Mouse (Mus musculus): ENCODE measurements around the gene Gstz1.
"Not testable (repeated sequence)": the region's sequence is repeated elsewhere in the genome, so short reads cannot be mapped to it uniquely, and the experiment has no call there.

Gstz1 gene

DNA sequence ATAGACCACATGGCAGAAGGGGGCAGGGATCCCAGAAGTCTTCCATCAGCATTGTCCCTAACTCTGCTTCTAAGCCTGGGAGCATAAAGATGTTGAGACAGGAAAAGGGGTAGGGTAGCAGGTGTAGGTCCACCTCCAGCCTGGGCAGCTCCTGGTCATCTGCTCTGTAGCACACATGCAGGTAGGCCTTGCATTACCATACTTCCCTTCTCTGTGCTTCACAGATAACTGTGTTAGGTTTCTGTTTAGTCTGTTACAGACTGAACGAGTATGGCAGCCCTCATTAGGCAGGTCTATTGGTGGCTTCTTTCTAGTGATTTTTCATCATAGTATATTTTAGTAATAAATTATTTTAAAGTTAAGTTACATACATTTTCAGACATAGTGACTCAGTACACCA is 13.3 kb downstream of the Gstz1 start:
- no peak for DNase-seq

DNA sequence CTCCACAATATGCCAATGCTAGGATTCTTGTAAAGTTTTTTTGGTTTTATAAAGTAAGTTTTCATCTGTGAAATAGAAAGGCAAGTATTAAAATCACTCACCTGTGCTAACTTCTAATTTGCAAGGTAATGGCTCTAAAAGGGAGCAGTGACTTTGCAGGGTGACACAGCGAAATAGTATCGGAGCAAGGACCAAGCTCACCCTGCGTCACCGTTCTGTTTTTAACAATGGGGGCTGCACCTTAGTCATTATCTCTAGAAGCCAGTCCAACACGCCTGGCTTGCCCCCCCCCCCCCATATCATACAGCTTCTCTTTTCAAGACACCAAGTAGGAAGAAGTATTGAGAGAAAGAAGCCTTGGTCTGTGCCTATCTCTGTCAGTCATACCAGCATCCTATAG is 13.8 kb downstream of the Gstz1 start:
- DNase-seq: no peak

DNA sequence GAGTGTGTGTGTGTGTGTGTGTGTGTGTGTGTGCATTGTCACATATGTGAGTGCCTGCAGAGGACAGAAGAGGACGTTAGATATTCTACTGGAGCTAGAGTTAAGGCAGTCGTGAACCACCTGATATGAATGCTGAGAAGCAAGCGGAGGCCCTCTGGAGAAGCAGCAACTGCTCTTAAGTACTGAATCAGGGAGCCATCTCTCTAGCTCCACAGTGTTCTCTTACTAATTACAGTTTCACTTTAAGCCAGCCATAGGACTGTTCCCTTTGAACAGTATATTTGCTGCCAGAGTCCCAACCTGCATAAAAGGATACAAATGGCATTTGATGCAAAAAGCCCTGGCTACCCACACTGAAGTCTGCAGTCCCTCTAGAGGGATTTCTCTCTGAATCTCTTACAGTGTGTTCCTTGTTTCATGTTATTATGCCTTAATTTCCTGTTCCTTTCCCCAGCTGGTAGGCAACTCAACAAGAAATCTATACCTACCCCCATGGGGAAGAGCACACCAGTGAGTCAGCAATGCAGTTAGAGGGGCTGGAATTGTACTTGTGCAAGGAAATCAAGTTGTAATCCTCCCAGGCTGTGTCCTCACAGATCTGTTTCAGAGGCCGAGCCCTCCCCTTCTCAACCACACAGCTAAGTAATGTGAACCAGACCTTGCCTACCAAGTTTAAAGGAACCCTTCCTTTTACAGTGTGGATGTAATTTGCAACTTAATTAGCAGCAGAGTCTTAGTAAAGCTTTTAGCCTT is 28.4 kb downstream of the Gstz1 start:
- no peak for DNase-seq

DNA sequence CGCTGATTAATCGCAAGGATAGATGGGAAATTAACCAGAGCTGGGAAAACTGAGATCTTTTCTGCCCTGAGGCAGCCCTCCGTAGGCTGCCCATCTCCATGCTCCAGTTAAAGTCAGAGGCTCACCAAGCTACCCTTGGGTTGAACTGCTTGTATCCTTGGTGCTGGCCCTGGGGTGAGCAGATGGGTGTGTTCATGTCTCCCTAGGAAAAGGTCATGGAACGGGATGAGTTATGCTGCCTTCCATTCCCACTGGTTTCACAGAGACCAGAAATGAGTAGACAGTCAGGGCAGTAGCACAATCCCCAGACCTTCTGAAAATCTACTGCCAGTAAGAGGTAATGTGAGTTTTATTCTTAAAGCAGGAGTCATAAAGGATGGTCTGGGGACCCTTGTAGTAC is 30.7 kb downstream of the Gstz1 start:
- DNase-seq: no peak

DNA sequence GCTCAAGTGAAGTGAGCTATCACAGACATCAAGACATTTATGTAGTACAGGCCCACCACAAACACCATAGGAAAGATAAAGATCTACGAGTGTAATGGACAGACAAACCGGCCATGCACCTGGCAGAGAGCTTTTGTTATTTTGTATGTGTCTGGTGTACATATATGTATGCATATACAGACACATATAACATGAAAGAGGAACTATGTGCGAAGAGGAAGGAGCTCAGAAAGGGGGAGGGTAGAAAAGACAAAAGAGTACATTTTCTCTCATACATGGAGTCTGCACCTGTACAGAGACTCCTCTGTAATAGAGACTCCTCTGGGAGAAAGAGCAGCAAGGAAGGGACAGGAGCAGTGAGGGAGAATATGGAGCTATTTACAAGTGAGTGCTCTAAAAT is 46.0 kb downstream of the Gstz1 start:
- no peak for DNase-seq

DNA sequence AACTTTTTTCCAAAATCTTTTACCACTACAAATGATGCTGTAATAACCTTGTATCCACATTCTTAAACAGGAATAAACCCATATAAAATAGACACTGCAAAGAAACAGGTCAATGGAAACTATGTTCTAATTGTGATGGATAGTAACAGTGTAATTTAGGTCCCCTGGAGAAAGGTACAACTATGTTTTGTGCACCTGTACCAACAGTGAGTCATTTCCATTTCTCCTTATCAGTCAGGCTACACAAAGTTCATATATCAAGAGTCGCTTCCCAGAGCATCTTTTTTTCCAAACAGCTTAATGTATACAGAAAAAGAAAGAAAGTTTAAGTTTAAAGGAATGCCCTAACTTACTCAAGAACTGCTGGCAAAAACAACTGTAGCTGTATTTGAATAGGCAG is 48.1 kb downstream of the Gstz1 start:
- DNase-seq: no peak

DNA sequence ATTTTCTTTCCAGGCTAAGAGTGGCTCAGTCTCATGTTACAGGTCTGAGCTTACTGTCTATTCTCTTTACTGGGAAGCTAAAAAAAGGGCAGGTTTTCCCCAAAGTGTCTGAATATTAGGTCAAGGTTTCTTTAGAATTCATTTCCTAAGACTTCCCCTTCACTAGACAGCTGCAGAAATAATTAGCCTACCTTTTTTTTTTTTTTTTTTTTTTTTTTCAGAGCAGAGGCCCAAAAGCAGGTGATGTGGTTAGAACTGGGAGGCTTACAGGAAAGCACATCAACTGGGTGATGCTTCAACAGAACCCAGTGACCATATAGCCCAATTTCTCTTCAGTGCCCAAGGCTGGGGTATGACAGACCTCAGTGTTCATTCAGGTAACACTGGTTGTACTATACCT is 49.3 kb downstream of the Gstz1 start:
- DNase-seq: no peak

DNA sequence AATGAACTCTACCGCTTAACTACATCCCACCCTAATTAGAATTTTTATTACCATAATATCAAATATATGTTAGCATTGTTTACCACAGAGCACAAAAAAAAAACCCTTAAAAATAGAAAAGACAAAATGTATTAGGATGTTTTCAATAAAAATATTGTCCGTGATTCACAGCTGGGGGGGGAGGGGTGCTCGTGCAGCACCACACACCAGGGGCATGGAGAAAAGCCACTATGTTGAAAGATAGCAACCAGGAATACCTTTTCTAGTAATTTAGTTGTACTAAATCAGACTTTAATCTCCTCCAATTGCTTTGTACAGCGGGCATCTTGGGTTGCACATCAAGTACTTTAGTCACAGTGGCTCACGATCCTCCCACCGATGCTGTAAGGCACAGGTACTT is 51.8 kb downstream of the Gstz1 start:
- DNase-seq: no peak

DNA sequence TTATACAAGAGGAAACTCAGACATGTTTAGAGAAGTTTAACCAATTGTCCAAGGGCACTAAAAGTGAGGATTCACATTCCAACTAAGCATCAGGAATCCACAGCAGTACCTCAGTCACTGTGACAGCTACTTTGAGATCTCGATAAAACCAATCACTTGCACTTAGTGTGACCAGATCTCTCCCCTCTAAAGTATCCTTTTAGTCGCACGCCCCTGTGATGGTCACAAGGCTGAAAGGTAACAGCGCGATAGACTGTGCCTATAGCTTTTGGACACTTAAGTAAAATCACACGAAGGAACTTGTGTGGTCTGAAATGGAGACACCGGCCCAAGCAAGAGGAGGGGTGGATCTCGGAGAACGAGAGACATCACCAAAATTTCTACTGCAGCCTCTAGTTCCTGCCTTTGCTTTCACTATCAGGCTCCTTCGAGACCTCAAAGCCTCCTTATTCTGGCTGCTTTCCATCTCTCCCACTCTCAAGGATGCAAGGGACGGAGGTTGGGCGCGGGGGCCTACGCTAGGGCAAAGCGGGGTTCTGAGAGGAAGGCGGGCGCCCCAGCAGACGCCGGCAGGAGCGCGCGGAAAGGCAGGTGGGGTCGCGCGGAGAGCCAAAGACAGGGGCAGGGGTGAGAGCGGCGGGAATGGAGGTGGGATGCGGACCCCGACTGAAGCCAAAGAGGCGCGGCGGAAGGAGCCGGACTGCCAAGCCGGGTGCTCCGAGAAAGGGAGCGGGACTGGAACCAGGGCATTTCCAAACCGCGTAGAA is 52.4 kb downstream of the Gstz1 start, which contains the start of gene Samd15:
Gene Samd15, plus strand, starts transcription at position 518 of the 767 bp plus-strand sequence.
- DNase-seq: peak; percentile 48

DNA sequence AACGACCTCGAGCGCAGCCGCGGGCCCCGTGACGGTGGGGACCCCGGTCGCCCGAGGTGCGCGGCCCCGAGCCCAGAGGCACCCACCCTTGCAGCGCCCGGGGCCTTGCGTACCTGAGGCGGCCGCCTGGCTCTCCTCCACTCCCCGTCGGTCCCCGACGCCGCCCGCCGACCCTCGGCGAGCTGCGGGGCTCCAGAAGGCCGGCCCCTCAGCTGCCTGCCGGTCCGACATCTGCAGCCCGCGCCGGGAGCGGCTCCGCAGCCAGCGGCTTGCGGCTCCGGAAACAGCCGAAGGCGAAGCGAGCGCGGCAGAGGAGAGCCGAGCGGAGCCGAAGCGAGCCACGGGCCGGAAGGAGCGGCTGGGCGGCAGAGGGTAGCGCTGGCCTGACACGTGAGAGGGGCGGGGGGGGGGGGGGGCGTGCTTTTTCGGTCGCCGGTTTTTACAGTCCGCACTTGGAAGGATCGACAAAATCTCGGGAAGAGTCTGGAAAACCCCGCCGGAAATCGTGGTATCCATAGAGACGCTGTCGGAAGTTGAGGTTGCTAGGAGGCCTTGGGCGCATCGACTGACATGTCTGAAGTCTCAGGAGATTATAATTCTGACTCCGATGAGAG is 53.1 kb downstream of the Gstz1 start, which contains the start of gene Tmed8:
Gene Tmed8, minus strand, starts transcription at position 482 of the 614 bp plus-strand sequence.
- DNase-seq: peak; percentile 89

DNA sequence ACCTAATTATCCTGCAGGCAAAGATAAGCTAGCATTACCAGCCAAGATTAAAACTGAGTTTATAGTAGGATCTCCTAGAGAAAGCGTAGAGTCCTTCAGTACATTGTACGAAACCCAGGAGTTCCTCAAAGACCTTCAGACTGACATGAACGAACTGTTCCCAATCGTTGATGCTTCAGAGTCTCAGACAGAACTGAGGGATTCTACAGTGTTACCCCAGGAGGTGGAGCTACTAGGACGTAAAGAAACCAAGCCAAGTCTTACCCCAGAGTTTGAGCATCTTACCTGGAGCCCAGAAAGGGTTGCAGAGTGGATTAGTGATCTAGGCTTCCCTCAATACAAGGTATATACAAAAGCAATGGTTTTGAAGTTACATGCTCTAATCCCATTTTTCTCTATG is 54.7 kb downstream of the Gstz1 start:
- DNase-seq: no peak

DNA sequence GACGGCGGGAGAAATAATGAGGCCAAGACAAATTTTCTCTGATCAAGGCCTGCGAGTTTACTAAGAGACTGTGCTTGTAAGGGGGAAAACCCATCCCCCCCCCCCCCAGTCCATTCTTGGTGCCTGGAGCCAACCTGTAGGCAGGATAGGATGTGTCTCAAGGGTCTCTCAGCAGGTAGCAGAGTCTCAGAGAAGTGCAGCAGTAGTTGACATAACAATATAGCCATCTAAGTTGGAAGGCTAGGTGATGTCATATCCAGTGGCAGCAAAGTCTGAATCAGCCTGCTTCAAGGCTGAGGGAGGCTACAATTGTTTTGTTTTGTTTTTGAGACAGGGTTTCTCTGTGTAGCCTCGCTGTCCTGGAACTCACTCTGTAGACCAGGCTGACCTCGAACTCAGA is 58.8 kb downstream of the Gstz1 start:
- not testable (repeated sequence) for DNase-seq

DNA sequence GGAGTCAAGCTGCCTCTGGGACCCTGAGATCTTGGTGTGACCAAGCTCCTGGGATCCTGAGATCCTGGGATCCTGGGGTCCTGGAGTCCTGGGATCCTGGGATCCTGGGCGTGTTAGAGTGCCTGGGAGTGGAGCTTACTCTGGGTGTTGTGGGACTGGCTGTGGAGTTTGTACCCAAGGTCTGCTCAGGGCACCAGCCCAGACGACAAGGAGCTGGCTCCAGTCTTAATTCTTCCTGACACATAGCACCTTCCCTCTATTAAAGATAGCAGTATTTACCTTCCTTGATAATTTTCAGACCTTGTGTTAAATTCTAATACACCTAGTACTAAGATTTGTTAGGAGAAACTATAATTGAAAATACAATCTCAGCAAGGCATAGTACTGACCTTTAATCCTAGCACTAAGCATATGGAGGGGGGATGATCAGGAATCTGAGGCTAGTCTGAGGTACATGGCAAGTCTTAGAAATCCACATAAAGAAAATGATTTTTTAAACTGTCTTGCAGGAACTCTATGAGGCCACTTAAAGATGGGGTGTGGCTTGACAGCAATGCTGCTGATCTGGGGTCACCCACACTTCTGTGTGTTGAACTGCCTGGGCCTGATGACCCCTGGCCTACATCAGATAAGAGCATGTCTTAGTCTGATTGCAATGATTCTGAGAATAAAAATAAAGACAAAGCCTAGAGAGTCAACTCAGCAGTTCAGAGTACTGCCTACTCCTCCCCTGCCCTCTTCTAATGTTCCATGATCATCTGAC is 66.1 kb downstream of the Gstz1 start:
- DNase-seq: no peak
